Mouse (Mus musculus) frontal cortex, adult 2 months (tissue): ENCODE measurements around the gene Hspb7. TPM values are rescaled to one million over a fixed set of nuclear protein-coding genes. Genes with fewer than 3 reads are reported as not detected.

Experiments used
- DNase-seq, 2 experiments: peaks; one replicate each; pipeline ENCODE4 v3.0.0; 2022; ENCODE audit warnings: low spot score in 1 of 2; ENCODE audit errors: extremely low spot score in 1 of 2
- polyA plus RNA-seq: library from polyadenylated mRNA; depleted of rRNA; stranded (reverse); fragments of >200 nt; gene quantifications from 2 replicates; pipeline ENCODE4 v1.2.3, GENCODE M21; 2012

The Hspb7 gene
- polyA plus RNA-seq, 1 experiment = 0.40 TPM

DNA sequence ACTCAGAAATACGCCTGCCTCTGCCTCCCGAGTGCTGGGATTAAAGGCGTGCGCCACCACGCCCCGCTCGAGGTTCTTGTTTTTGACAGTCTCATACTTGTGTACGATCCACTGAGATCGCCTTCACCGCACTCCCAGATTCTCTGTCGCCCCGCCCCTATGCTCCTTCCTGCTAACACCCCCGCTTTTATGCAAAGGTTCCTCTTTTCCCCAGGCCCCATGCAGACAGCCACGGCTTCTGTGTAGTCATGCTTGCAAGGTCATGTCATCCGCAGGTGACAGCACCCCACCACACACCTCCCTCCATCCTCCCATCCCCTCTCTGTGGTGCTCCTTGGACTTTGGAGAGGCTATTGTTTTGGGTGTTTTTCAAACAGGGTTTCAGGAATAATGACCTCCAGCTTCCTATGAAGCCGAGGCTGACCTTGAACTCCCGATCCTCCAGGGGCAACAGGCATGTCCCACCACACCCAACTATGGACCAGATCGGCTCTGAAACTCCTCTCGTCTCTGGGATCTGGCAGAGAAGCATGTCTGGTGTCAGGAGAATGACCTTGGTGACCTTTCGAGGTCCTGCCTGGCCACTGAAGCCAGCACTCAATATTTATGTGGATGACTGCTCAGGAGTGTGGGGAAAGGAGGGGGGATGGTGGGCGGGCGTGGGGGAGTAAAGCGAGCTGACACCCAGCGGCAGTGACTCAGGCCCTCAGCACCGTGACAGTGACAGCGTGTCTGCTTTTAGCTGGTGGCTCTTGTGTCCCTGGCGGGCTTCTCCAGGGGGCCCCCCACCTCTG, 984 bp upstream of the Hspb7 start:
- DNase-seq = peak in 1 of 2 experiments; percentile 47

DNA sequence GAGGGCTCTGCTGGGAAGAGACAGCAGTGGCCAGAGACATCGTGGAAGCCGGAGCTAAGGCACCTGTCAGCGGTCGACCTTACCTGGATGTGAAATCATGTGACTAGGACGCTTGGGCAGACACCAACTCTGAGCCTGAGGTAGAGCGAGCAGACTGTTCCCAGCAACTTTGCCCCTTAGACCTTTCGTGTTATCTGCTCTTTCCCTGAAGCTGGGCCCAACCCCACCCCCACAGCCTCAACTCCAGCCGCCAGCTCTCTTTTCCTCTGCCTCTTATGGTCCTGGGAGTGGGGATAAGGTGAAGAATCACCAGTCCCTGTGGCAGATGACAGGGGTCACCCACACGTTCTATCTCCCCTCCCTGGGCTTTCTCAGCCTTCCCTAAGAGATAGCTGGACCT, 307 bp downstream of the Hspb7 start:
- DNase-seq = no peak

DNA sequence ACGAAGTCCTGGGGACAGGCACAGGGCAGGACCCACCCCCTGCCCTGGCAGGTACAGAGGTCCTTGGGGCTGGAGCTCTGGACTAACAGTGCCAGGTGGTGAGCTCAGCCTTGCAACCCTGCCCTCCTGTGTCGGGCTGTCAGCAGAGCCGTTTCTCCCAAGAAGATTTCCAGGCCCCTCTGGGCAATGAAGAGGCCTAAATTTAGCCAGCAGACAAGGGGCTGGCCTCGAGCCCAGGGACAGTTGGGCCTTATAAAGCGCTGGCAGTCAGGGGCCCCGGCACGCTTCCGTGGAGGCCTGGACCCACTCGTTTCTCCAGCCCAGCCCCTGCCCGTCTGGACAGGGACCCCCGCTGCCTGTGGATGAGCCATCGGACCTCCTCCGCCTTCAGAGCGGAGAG, 844 bp downstream of the Hspb7 start:
- no peak for DNase-seq

DNA sequence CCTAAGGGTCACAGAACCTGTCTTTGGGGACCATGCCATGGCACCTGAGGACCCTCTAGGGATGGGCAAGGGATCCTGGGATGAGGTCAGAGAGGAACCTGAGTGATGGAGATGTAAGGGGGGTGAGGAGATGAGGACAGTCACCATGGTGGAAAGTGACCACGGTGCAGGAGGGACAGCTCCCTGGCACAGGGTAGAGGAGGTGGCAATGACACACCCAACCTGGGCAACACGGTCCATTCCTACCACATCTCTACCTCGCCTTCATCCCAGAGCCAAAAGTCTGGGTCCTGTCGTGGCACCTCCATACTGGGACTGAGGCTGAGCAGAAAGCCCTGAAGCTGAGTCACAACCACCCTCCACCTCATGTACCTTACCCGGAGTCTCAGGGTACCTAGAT, 2.3 kb downstream of the Hspb7 start:
- DNase-seq = no peak

DNA sequence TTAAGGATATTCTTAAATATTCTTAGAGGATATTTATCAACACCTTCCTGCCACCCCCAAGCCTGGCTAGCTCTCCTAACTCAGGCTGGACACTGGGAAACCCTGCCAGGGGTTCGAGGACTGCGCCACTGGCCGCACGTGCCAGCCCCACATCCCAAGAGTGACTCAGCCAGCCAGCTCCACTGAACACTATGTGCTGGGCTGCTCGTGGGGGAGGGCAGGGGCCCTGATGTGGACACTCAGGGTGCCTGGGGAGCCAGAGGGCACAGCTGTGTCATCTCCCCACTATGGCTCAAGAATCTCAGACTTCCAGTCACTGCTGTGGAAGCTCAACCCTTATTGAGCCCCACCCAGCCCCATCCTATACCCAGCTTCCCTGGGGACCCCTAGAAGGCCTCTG, 2.7 kb downstream of the Hspb7 start:
- DNase-seq = no peak

DNA sequence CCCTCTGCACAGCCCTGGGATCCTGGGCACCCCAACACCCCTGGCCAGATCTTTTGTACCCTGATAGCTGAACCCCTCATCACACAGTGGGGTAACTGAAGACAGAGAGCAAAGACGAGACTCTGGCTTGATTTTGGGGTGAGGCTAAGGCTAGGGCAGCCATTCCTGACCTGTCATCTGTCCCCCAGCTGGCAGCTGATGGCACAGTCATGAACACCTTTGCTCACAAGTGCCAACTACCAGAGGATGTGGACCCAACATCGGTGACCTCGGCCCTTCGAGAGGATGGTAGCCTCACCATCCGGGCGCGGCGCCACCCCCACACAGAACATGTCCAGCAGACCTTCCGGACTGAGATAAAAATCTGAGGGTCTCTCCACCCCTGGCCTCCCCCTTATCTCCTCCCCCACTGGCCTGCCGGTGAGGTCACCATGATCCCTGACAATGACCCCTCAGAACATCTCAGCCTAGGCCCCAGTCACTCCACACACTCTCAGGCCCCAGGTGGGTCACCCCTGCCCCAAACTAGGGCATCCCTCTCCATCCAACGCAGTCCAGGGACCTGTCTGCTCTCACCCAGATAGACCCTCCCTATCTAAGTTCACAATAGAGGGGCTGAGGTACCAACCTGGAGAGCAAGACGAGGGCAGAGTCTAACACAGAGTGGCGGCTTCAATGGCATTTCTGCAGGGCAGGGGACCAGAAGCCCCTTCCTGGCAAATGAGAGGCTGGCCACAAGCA, 3.3 kb downstream of the Hspb7 start:
- no peak for DNase-seq

DNA sequence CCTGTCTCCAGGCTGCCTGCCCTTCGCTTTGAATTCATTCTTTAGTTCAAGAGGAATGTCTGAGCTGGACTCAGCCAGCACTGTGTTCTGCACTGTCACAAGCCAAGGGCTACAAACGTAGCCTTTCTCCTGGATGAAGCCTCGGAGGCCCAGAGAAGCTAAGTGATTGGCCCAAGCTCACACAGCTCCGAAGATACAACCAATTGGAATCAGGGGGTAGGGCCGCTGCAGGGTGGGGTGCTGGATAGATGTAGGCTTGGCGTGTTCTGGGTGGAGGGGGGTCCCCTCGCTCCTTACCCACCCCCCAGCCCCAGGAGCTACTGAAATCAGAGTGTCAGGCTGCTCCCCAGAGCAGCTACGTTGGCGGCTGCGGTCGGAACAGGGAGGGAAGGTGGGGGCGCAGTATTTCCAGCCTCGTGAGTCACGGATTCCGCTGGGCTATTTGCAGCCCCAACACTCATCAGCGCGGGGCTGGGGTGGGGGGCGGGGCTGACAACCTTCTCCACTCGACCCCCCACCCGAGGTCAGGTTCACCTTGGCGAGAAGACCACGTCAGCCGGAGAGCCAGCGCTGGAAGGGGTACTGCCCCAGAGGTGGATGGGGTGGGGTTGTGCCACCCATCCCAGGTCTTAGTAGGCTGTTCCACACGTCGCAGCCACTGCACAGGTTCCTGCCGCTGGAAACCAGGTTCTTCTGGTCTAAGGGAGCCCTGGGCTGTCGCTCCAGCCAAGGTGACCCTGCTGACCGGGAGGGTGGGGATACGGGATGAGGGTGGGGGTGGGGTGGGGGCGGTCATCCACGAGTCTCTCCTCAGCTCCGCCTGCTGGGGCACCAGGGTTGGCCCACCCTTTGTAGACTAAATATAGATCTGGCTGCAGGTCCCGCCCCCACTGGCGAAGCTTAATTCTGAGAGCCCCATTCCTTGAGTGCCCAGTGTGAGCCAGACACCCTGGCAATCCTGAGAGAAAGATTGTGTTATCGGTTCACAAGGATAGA, 5.2 kb downstream of the Hspb7 start:
- peak; percentile 72 to 84 for DNase-seq

DNA sequence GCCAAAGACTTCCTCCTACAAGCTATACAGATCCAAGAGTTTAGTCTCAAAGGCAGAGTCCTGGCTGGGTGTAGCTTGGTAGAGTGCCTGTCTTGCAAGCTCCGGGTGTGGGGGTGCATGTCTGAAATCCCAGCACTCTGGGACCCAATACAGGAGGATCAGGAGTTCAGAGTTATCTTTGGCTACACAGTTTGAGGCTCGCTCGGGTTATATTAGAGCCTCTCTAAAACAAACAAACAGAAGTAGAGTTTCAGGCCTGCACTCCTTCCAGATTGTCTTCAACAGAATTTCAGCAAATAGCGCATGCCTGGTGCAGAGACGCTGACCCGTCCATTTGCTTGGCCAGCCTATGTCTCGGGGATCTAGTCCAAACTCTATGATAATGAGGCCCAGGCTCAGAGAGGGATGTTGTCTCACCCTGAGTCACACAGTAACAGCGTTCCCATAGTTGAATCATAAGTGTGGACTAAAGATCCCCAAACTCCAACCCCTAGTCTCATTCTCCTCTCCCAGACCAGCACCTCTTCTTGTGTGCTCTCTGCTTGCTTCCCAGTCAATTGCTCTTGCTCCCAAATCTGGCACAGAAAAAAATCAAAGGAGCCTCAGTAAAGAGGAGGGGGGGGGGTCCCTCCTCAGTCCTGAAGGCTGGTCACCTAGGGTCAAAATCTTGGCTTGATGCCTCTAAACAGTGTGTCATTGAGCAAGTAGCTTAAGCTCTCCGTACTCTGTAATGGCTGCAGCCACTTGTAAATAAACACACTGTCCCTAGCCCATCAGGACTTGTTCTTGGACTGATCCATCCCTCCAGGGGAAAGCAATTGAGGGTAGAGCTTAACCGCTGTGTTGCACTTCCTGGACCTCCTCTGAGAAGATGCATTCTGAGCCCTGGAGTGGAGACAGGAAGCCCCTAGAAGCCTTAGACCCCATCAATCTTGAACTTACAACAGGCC, 6.5 kb downstream of the Hspb7 start:
- DNase-seq = no peak

DNA sequence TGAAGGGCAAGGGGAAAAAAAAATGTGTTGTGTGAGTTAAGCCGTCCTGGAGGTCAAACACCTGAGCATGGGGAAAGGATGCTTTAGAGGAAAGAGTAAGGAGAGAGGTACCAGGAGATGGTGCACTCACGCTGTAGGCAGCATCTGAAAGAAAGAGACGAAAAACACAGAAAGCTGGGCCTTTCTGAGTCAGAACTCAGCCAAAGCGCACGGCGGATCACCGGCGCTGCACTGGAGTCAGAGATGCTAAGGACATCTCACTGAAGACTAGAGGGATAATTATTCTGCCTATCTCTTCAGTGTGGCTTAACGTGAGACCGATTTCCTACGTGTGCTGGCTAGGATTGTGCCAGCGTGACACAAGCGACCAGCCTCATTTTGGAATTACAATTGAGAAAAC, 7.3 kb downstream of the Hspb7 start:
- DNase-seq = no peak

DNA sequence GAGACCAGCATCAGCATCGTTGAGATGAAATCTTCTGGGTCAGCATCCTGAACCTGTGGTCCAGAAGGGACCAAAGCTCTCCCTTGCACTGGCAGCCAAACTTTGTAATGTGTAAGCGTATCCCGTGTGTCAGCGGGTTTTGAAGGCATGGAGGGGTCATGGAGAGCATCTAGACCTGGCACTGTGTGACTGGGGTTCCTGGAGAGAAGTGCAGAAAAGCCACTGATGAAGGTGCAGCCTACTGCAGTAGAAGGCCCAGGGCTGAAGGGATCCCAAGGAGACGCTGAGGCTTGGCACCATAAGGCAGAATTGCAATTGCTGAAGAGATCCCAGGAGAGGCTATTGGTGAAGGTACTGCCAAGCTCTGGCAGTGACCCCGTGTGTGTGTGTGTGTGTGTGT, 8.8 kb downstream of the Hspb7 start:
- no peak for DNase-seq

DNA sequence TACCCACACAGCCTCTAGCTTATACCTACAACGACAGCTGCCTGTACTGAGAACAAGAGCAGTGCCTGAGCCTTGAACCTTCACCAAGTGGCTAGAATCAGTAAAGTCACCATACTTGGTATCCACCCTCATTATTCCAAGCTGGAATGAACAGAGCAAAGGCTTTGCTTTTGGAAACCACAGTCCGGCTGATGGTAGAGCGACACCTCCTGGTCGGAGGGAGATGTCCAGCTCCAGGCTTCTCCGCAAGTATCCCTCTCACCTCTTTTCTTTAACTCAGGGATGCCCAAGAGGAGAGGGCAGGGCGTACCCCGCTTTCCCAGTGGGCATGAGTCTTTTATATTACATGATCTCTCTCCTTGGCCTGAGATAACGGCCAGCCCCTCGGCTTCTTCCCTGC, 9.3 kb downstream of the Hspb7 start:
- peak in 1 of 2 experiments; percentile 47 for DNase-seq

DNA sequence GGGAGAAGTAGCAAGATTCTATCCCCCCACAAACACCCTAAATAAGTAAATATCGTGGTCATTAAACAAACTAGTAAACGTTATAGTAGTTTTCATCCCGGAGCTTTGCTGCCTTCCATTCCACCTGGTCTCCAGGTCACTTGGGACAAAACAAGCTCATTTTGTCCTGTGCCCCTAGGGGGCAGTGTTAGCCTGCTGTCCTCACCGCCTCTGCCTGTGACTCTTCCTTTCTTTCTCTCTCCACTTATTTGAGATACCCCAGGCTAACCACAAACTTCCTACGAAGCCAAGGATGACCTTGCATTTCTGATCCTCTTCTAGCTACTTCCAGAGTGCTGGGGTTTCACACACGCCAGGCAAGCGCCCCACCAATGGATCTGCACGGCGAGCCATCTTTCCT, 10.4 kb downstream of the Hspb7 start:
- peak in 1 of 2 experiments; percentile 85 for DNase-seq

DNA sequence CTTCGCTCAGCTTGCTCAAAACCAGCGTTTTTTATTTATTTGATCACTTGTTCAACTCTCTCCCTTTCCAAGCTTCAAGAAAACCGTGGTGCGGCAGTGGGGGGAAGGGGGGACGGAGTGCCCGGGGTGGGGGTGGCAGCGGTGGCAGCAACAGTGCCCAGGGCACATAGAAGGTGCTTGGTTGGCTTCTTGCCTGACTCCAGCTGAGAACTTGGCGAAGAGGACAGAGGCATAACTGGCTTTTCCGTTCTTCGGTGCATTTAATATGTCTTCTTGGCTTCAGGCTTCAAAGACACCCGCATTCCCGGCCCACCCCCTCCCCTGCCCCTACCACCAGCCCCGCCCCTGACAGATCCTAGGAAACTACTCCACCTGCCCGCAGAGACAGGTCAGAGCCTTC, 12.1 kb downstream of the Hspb7 start:
- DNase-seq = no peak

DNA sequence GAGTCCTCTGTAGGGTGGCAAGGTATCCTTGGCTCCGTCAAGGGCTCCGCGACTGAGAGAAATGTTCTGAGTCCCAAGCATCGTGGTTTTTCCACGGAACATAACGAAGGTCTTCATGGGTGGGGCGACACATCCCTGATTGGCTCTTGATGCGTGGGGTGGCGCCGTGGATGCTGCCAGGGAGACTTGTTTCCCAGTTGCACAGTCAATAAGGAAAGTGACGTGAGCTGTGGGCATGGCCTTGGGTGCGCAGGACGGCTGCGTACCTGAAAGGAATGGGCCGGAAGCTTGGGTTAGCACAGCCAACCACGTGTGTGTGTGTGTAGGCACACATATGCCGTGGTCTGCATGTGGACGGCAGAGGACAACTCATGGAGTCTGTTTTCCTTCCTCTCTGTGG, 12.6 kb downstream of the Hspb7 start:
- no peak for DNase-seq

DNA sequence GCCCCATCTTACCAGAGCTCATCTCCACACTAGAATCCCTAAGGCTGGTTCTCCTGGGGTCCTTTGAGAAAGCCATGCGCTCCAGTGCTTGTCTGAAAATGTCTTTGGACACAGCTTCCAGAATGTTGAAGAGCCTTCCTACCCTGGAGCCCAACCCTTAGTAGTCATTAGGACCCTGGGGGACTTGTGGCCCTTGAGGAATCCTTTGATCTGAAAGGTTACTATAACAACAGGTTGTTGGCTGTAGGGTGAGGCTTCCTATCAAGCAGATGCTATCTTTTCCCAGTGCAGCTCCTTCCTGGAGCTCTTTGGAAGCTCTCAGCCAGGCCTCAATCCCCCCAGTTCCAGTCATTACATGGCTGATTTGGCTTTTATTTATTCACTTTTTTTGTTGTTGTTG, 15.4 kb downstream of the Hspb7 start, which contains the start of gene Srarp:
TSS of gene Srarp (minus strand) at position 132 of the 400 bp plus-strand sequence.
- DNase-seq = no peak

DNA sequence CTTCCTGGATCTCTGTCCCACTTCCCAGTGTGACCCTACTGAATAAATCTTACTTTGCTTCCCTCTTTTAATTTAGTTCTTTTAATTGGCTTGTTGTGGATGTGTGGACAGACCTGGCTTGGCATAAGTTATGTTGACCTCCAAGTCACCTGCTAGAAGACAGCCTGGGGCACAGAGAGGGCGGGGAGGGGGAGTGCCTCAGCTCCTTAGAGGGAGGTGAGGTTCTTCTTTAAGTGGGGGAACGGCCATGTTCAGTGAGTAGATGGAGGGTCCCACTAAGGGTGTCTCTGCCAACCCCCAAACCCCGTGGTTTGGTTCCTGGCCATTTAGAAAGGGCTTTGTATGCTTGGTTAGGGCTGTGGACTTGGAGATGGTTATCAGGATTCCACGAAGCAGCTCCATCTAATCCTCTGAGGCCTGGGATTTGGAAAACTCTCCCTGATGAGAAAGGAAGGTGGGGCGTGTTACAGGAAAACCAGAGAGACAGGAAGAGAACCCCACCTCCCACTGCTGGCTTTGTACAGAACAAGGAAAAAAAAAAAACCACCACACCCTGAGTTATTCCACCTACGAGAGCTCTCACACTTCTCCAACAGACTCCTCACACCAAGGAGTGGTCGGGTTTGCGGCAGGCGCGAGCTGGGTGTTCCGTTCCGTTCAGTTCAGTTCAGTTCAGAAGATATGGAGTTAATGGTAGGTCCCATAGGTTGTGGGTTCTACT, 18.7 kb downstream of the Hspb7 start:
- no peak for DNase-seq

DNA sequence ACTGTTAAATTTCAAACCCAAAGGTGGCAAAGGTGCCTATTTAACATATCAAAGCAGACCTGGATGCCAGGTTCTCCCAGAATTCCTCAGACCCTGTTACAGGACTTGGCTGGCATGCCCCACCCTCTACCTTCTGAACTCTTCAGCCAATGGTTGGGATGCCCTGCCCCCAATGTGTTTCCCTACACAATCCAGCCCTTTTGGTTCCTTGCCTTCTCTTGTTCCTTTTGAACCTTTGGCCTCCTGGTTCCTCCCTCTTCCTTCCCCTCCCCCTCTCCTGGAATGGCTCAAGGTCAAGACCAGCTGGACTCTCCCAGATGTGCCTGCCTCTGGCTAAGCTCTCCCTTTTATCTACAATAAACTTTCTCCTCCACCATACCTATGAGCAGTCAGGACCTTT, 20.3 kb downstream of the Hspb7 start:
- DNase-seq = no peak

DNA sequence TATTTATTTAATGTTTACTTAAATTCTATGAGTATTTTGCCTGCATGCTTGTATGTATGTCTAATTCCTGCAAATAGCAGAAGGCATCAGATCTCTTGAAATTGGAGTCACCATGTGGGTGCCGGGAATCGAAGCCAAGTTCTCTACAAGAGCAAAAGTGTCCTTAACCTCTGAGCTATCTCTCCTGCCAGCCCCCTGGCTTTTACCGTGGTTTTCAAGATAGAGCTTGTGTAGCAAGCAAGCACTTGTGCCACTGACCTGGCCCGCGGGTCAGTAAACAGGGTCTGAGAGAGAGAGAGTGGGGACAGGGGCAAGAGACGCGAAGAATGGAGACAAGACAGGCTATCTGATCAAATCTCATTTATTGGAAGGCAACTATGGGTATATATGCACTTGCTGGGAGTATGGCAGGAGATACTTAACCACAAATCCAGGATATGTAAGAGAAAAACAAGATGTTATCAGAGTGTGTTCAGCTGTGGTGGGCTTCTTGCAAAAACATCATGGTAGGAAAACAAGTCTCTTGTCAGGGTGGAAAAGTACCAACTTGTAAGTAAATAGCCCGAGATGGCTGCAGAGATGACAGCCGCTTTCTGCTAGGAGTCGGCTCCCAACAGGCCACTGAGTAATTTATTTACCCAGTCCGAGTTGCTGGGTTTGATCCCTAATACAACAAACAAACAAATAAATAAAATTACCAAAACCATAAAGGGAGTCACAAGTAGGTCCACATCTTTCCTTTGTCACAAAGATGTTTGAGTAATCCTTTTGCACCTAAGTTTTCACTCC, 23.3 kb downstream of the Hspb7 start:
- no peak for DNase-seq
